Mouse (Mus musculus): ENCODE results near the gene Zcchc10. TPM values are rescaled to one million over a fixed set of nuclear protein-coding genes. Genes with fewer than 3 reads are reported as not detected.

Gene Zcchc10
- polyA plus RNA-seq, 1 experiment from 2014 or later = 23.2 TPM

DNA sequence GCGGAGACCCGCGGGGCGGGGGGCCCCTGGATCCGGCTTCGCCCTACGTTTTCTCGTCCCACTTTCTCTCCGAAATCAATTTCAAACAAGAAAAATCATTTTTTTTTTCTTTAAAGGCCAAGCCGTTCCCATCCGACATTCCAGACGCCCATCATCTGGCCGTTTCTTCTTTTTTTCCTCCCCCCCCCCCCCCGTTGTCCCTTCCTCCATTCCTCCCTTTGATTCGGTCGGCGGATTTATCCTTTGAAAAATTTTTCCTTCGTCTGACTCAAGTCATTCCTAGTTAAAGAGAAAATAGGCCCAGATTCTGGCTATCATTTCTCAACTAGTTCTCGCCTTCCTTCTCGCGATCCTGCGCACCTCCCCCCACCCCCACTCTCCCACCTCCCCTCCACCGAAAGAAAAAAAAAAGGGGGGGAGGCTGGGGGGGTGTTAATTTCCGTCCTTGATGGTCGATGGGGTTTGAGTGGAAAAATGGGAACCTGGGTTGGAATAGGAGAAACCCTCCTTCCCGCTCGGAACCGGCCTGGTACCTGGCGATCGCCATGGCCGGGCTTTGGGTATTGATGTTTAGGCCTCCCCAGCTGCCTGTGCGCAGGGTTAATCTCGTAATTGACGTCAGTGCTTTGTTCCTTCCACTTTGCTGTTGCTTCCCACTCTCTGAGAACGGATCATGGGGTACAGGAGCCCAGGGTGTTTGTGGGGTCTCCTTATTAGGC lies 26.9 kb downstream of the Zcchc10 start:
- Histone ChIP-seq H3K9me3 (ENCODE audit: control insufficient read depth, low read length) (no peaks in the 10 kb centered on the region), H3K4me3 (ENCODE audit: low read length) (peak overlapping the region; percentile 96), H3K4me1 (replicated peaks; ENCODE audit: control insufficient read depth, insufficient read depth, low read length) (peaks cover 5% of the 10 kb centered on the region), H3K36me3 (ENCODE audit: control insufficient read depth, insufficient read depth, low read length) (no peaks in the 10 kb centered on the region), H3K9ac (ENCODE audit: low read length) (peak overlapping the region; percentile 97), H3K27me3 (ENCODE audit: control insufficient read depth, insufficient read depth, low read depth, low read length) (no peaks in the 10 kb centered on the region), H3K4me2 (ENCODE audit: low read depth, low read length) (peak overlapping the region; percentile 60), H3K27ac (ENCODE audit: low read length) (peak overlapping the region; percentile 97)
- peak; percentile 13; the same call in 1 of the 2 replicates for ATAC-seq (ENCODE audit: low read depth)
- WGBS = under 1% methylated on average over 35 of the region's 35 CpGs

DNA sequence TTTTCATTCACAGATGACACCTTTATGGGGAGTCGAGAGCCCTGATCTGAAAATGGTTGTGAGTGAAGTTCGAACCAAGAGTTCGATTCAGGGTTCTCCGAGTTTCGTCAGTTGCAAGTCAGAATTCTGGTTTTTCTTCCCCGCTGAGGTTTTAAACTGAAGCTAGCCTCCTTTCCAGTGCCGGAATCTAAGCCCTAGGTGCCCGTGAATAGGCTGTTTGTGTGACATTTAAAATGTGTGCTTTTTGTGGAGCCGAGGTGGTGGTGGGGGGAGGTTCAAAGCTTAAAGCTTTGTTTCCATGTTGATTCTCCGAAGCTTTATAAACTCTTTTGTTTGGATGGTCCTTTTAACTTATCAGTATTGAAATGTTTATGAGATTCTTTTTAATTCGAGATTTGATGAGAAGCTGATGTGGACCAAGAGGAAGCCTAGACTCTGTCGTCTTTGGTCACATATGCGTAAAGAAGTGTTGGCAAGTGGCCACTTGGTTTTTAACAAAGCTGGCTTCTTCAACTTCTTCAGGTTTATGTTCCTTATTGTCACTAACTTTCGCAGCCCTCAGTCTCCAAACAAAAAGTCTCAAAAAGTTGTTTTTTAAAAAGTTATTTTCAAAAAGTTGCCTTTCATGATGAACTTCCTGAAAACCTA lies 27.6 kb downstream of the Zcchc10 start:
- Histone ChIP-seq H3K9ac (ENCODE audit: low read length) (peak overlapping the region; percentile 97), H3K4me1 (replicated peaks; ENCODE audit: control insufficient read depth, insufficient read depth, low read length) (peaks cover 5% of the 10 kb centered on the region), H3K4me2 (ENCODE audit: low read depth, low read length) (peak overlapping the region; percentile 60), H3K27ac (ENCODE audit: low read length) (peak overlapping the region; percentile 97), H3K4me3 (ENCODE audit: low read length) (peak overlapping the region; percentile 96), H3K9me3 (ENCODE audit: control insufficient read depth, low read length) (no peaks in the 10 kb centered on the region), H3K27me3 (ENCODE audit: control insufficient read depth, insufficient read depth, low read depth, low read length) (no peaks in the 10 kb centered on the region), H3K36me3 (ENCODE audit: control insufficient read depth, insufficient read depth, low read length) (no peaks in the 10 kb centered on the region)
- ATAC-seq (ENCODE audit: low read depth) = no peak
- 3% methylated on average over 14 of the region's 14 CpGs for WGBS

DNA sequence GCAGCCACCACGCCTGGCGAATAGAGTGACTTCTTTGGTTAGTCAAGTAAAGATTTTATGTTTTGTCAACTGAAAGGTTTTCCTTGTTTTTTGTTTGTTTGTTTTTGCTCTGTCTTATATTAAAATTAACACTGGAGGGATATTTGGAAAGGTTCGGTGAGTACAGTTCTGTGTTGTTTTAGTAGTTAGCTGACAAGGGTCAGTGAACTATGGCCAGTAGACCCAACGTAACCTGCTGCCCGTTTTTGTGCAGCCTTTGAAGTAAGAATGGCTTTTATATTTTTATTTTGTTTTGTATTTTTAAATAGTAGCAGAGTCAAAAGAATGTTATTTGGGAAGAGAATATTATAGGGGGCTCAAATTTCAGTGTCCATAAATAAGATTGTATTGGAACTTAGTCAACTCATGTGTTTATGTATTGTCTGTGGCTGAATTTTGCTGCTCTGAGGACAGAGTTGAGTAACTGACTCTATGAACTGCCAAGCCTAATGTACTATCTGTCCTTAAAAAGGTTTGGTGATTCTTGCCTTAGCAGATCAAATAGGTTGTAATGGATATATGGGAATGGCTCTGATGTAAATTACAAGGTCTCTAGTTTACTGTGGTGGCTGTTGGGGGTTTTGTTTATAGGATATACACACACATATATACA lies 34.2 kb downstream of the Zcchc10 start:
- Histone ChIP-seq H3K4me3 (ENCODE audit: low read length) (no peak overlapping the region), H3K4me1 (replicated peaks; ENCODE audit: control insufficient read depth, insufficient read depth, low read length) (no peaks in the 10 kb centered on the region), H3K9ac (ENCODE audit: low read length) (no peak overlapping the region), H3K27me3 (ENCODE audit: control insufficient read depth, insufficient read depth, low read depth, low read length) (no peaks in the 10 kb centered on the region), H3K4me2 (ENCODE audit: low read depth, low read length) (no peak overlapping the region), H3K27ac (ENCODE audit: low read length) (no peak overlapping the region), H3K9me3 (ENCODE audit: control insufficient read depth, low read length) (no peaks in the 10 kb centered on the region), H3K36me3 (ENCODE audit: control insufficient read depth, insufficient read depth, low read length) (no peaks in the 10 kb centered on the region)
- 86% methylated on average over 5 of the region's 5 CpGs for WGBS
- ATAC-seq (ENCODE audit: low read depth) = no peak

DNA sequence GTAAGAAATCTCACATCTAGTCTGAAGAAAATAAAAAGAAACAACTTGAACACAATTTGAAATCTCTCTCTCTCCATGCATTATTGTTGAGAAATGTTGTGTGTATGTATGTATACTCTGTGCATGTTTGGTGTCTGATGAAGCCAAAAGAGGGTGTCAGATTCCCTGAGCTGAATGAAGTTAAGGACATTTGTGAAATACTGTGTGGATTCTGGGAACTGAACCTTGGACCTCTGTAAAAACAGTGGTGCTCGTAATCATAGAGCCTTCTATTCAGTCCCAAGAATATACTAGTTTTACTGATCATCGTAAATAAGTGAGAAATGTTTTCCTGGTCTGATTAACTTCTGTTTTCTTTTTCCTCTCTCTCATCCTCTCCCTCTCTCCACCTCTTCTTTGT lies 42.6 kb downstream of the Zcchc10 start:
- no peak for ATAC-seq (ENCODE audit: low read depth)
- WGBS = 94% methylated on average over 2 of the region's 2 CpGs
- Histone ChIP-seq H3K9me3 (ENCODE audit: control insufficient read depth, low read length) (no peaks in the 10 kb centered on the region), H3K27me3 (ENCODE audit: control insufficient read depth, insufficient read depth, low read depth, low read length) (no peaks in the 10 kb centered on the region), H3K4me1 (replicated peaks; ENCODE audit: control insufficient read depth, insufficient read depth, low read length) (no peaks in the 10 kb centered on the region), H3K4me3 (ENCODE audit: low read length) (no peak overlapping the region), H3K9ac (ENCODE audit: low read length) (no peak overlapping the region), H3K4me2 (ENCODE audit: low read depth, low read length) (no peak overlapping the region), H3K27ac (ENCODE audit: low read length) (no peak overlapping the region), H3K36me3 (ENCODE audit: control insufficient read depth, insufficient read depth, low read length) (peaks cover 6% of the 10 kb centered on the region)

DNA sequence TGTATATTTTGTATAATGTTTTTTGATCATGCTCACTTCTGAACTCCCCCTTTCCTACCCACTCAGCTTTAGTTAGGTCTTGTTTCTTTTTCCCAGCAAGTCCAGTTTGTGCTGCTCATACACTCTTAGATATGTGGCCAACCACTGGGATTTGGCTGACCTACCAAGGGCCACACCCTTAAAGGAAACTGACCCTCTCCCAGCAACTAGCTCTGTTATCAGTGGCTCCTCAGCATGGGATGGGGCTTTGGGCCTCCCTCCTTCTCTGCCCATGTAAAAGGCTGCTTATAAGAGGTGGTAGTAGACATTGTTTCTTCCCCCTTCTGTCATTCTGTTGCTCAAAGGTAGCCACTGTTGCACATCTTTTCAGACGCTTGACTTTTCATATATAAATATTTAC lies 54.4 kb downstream of the Zcchc10 start:
- H3K27ac ChIP-seq (ENCODE audit: low read length) = no peak overlapping the region
- no peaks in the 10 kb centered on the region for H3K9me3 ChIP-seq (ENCODE audit: control insufficient read depth, low read length)
- H3K4me3 ChIP-seq (ENCODE audit: low read length) = no peak overlapping the region
- WGBS = 60% methylated on average over 1 of the region's 1 CpGs
- no peak for ATAC-seq (ENCODE audit: low read depth)
- H3K27me3 ChIP-seq (ENCODE audit: control insufficient read depth, insufficient read depth, low read depth, low read length) = no peaks in the 10 kb centered on the region
- H3K4me2 ChIP-seq (ENCODE audit: low read depth, low read length) = no peak overlapping the region
- H3K36me3 ChIP-seq (ENCODE audit: control insufficient read depth, insufficient read depth, low read length) = peaks cover 11% of the 10 kb centered on the region
- H3K9ac ChIP-seq (ENCODE audit: low read length) = no peak overlapping the region
- H3K4me1 ChIP-seq (replicated peaks; ENCODE audit: control insufficient read depth, insufficient read depth, low read length) = no peaks in the 10 kb centered on the region

Other genes with a start within 250 kb of the Zcchc10 start
- gene Hspa4, start 24.2 kb upstream of the Zcchc10 start, polyA plus RNA-seq (2015; fragmentation: Nextera tagmentation; extraction: Ambion mirVana) = 68.9 and 70.2 TPM in 2 replicates
- gene Aff4, start 26.2 kb downstream of the Zcchc10 start, polyA plus RNA-seq (2015; fragmentation: Nextera tagmentation; extraction: Ambion mirVana) = 24.1 and 30.9 TPM in 2 replicates
- gene Leap2, start 98.5 kb downstream of the Zcchc10 start, polyA plus RNA-seq (2015; fragmentation: Nextera tagmentation; extraction: Ambion mirVana) = 1.0 TPM in 1 of 2 replicates, not detected in the other
- gene Uqcrq, start 106.2 kb downstream of the Zcchc10 start, polyA plus RNA-seq (2015; fragmentation: Nextera tagmentation; extraction: Ambion mirVana) = 479 and 495 TPM in 2 replicates
- gene Gdf9, start 106.3 kb downstream of the Zcchc10 start, polyA plus RNA-seq (2015; fragmentation: Nextera tagmentation; extraction: Ambion mirVana) = 1.4 and 2.1 TPM in 2 replicates
- gene Gm10447, start 132.4 kb downstream of the Zcchc10 start, polyA plus RNA-seq (2015; fragmentation: Nextera tagmentation; extraction: Ambion mirVana) = 0.06 TPM in 1 of 2 replicates, not detected in the other
- 1.9 and 2.8 TPM in 2 replicates for gene Shroom1, start 132.5 kb downstream of the Zcchc10 start, polyA plus RNA-seq (2015; fragmentation: Nextera tagmentation; extraction: Ambion mirVana)
- not detected in 2 replicates for gene Gm9837, start 145.8 kb downstream of the Zcchc10 start, polyA plus RNA-seq (2015; fragmentation: Nextera tagmentation; extraction: Ambion mirVana)
- gene Gm9945, start 155.5 kb downstream of the Zcchc10 start, polyA plus RNA-seq (2015; fragmentation: Nextera tagmentation; extraction: Ambion mirVana) = not detected in 2 replicates
- 0.13 and 0.25 TPM in 2 replicates for gene Sowaha, start 155.6 kb downstream of the Zcchc10 start, polyA plus RNA-seq (2015; fragmentation: Nextera tagmentation; extraction: Ambion mirVana)
- gene Sept8, start 194.6 kb downstream of the Zcchc10 start, polyA plus RNA-seq (2015; fragmentation: Nextera tagmentation; extraction: Ambion mirVana) = 23.6 and 27.1 TPM in 2 replicates
- 65.9 and 68.8 TPM in 2 replicates for gene Kif3a, start 242.7 kb downstream of the Zcchc10 start, polyA plus RNA-seq (2015; fragmentation: Nextera tagmentation; extraction: Ambion mirVana)

All from lung, embryonic 16.5 days (tissue).